9 mouse cellular contexts compared by ENCODE assay signal in the genomic region with DNA sequence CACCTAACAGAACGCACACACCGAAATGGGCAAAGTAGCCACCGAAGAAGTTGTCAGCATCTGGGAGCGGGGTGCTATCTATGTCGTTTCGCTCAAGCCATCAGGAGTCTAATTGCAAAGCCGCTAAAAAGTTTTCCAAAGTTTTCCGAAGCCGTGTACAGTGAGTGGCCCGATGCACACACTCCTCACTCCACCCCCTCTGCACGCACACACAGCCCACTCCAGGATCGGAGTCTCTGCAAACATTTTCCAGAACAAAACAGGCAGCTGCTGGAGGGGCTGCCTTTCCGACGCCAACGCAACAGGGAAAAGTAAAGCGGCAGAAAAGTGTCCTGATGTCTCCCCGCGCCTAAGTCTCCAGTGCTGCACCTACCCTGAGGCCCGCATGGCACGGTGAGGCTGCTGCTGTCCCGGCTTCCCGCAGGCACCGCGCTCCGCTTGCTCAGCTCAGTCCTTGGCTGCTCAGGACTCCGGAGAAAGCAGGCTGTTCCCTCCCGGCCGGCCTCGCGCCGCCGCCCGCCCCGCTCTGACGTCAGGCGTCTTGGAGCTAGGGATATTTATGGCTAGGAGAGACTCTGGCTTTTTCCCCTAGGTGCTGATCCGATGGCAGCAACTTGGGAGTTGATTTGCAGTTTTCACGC. TPM values are rescaled to one million over a fixed set of nuclear protein-coding genes. Genes with fewer than 3 reads are reported as not detected.
DNase-seq lines count a peak whose midpoint lies in the region; ATAC-seq lines count a peak whose summit lies in the region.
"Had no signal": no experiment of that assay in that cellular context is flagged by ENCODE, and none has a peak within 500 bp of the region (broad histone marks: within the 10 kb centered on the region; RNA-seq: fewer than 3 reads in every experiment).

A gene (minus strand): TSS at position 514 of the 641 bp plus-strand sequence.

- peak; percentile 86 for ATAC-seq in lung, embryonic 15.5 days (ENCODE audit: borderline replicate concordance, extremely low read depth, low FRiP score, low TSS enrichment)

- H3K9me3 ChIP-seq in hindbrain, embryonic 10.5 days = no peaks in the 10 kb centered on the region
- H3K9me3 ChIP-seq in lung, embryonic 15.5 days = no peaks in the 10 kb centered on the region

- no peaks in the 10 kb centered on the region for H3K36me3 ChIP-seq in hindbrain, embryonic 10.5 days
- no peaks in the 10 kb centered on the region for H3K36me3 ChIP-seq in lung, embryonic 15.5 days
- H3K36me3 ChIP-seq: G1E had no signal

- peak within 1 kb of the TSS; percentile 87 for H3K27ac ChIP-seq in hindbrain, embryonic 10.5 days
- H3K27ac ChIP-seq in lung, embryonic 15.5 days = peak within 1 kb of the TSS; percentile 81

- peak within 1 kb of the TSS; percentile 57 for H3K9ac ChIP-seq in lung, embryonic 15.5 days

- WGBS in hindbrain, embryonic 10.5 days = 4% methylated on average over 38 of the region's 38 CpGs
- WGBS in lung, embryonic 15.5 days = under 1% methylated on average over 38 of the region's 38 CpGs

- peaks cover 30% of the 10 kb centered on the region for H3K27me3 ChIP-seq in hindbrain, embryonic 10.5 days (ENCODE audit: insufficient read depth, poor library complexity, severe bottlenecking)
- no peaks in the 10 kb centered on the region for H3K27me3 ChIP-seq in lung, embryonic 15.5 days

- DNase-seq in ES-CJ7 (ENCODE audit: low read depth, low spot score) = peak; percentile 28
- peak; percentile 92 for DNase-seq in cerebellum, adult 9-10 months
- peak; percentile 7 to 79 for DNase-seq in frontal cortex, adult 2 months (ENCODE audit: extremely low spot score in 1 of 2, low spot score in 1 of 2)
- DNase-seq in hindbrain, embryonic 10.5 days (ENCODE audit: low spot score) = peak; percentile 82
- DNase-seq in layer of hippocampus, postnatal 10 days (ENCODE audit: low spot score in 2 of 2) = peak; percentile 41 to 63
- peak; percentile 23 for DNase-seq in retina, postnatal 7 days (ENCODE audit: low read depth, low spot score)
- DNase-seq in spleen, postnatal 14 days (ENCODE audit: low spot score in 2 of 2) = no peak

- peaks cover 41% of the 10 kb centered on the region for H3K4me1 ChIP-seq in hindbrain, embryonic 10.5 days (replicated peaks)
- peaks cover 38% of the 10 kb centered on the region for H3K4me1 ChIP-seq in lung, embryonic 15.5 days

- H3K4me3 ChIP-seq in hindbrain, embryonic 10.5 days = peak within 1 kb of the TSS; percentile 61
- peak within 1 kb of the TSS; percentile 52 for H3K4me3 ChIP-seq in lung, embryonic 15.5 days

- peak within 1 kb of the TSS; percentile 67 for H3K4me2 ChIP-seq in lung, embryonic 15.5 days

RNA-seq across cellular contexts. Expression of the gene that starts here (rescaled TPM):
- polyA plus RNA-seq in frontal cortex, adult 2 months (2012; rRNA removed) = 30.8 and 34.5 TPM in 2 replicates
- 2.2 and 2.6 TPM in 2 replicates for polyA plus RNA-seq in hindbrain, embryonic 10.5 days (2016; fragmentation: Nextera tagmentation; extraction: Ambion mirVana)
- 10 to 100 TPM; 48.0 to 52.6 TPM for total RNA-seq in layer of hippocampus, postnatal 10 days (2021)
- polyA plus RNA-seq in lung, embryonic 15.5 days (2015; fragmentation: Nextera tagmentation; extraction: Ambion mirVana) = 14.0 and 15.8 TPM in 2 replicates
- polyA plus RNA-seq: G1E had no signal

Comparison
In these comparisons a context has a peak if more than half of its experiments do, and no peak if none do; other contexts are left out.
1. DNase-seq: peak in ES-CJ7 (single experiment), cerebellum, adult 9-10 months (single experiment), frontal cortex, adult 2 months (2 of 2), hindbrain, embryonic 10.5 days (single experiment), layer of hippocampus, postnatal 10 days (2 of 2) and retina, postnatal 7 days (single experiment); none in spleen, postnatal 14 days (0 of 2).